Mouse (Mus musculus) ES-Bruce4 (cell line): ENCODE results near the gene Nup153.

Experiments used
- CTCF ChIP-seq: IDR thresholded peaks from one replicate; pipeline ENCODE4 v1.8.1; 2011; ENCODE audit warnings: low read depth, low read length
- POLR2A ChIP-seq: IDR thresholded peaks from one replicate; pipeline ENCODE4 v1.8.1; 2011; ENCODE audit warnings: low read length; ENCODE audit not compliant: insufficient read depth

GRCm38 (mm10) chr13:46652671-46653070 is 75.1 kb downstream of the Nup153 start:
- TF ChIP-seq CTCF (no peak), POLR2A (no peak)
